8 mouse cellular contexts compared by ENCODE assay signal in the genomic region with DNA sequence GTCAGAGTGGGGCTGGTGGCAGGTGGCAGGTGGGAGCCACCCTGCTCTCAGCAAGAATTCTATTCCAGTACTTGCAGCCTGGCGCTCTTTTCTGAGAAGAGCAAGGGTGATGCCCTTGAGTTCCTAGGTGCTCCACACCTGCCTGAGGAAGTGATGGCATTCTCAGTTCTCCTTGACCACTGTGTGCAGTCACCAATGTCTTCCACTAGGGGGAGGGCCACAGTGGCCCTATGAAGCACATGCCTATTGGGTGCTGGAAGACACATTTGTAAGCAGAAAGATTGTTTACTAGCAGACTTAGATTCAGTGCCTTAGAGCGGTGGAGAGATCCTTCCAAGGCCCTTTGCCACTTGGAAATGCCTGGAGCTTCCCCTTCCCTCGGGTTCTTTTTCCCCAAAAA. TPM values are rescaled to one million over a fixed set of nuclear protein-coding genes. Genes with fewer than 3 reads are reported as not detected.
DNase-seq lines count a peak whose midpoint lies in the region; ATAC-seq and TF ChIP-seq lines count a peak whose summit lies in the region.

No protein-coding gene starts in this region.

- no peaks in the 10 kb centered on the region for H3K9me3 ChIP-seq in kidney, embryonic 15.5 days (replicated peaks)

- no peak overlapping the region for H3K27ac ChIP-seq in kidney, embryonic 15.5 days
- H3K27ac ChIP-seq in embryonic fibroblast, embryonic 13.5 days (ENCODE audit: insufficient read depth, low read length), result no peak overlapping the region

- peak; percentile 68; the same call in 1 of the 2 replicates for TF ChIP-seq CTCF in embryonic fibroblast, embryonic 13.5 days (IDR thresholded peaks at IDR 0.05; ENCODE audit: borderline replicate concordance, insufficient read depth, low read length)

- WGBS in kidney, embryonic 15.5 days, result 94% methylated on average over 3 of the region's 3 CpGs

- no peak for ATAC-seq in kidney, embryonic 15.5 days (replicated peaks; ENCODE audit: low FRiP score)

- no peaks in the 10 kb centered on the region for H3K4me1 ChIP-seq in kidney, embryonic 15.5 days
- H3K4me1 ChIP-seq in embryonic fibroblast, embryonic 13.5 days (ENCODE audit: control insufficient read depth, insufficient read depth, low read length), result no peaks in the 10 kb centered on the region

- no peaks in the 10 kb centered on the region for H3K27me3 ChIP-seq in kidney, embryonic 15.5 days

- peak; percentile 24 to 25 for DNase-seq in kidney, postnatal 4 days
- peak; percentile 58 for DNase-seq in NIH3T3 (ENCODE audit: low read depth)
- peak; percentile 20 for DNase-seq in retina, embryonic 14.5 days (ENCODE audit: low spot score)
- no peak for DNase-seq in cerebellum, adult 9-11 months
- no peak for DNase-seq in urinary bladder, postnatal 25 days (ENCODE audit: low spot score)
- DNase-seq in frontal cortex, postnatal 14 days (ENCODE audit: low spot score in 2 of 2), result no peak

- no peak overlapping the region for H3K4me3 ChIP-seq in kidney, embryonic 15.5 days (replicated peaks)
- H3K4me3 ChIP-seq in embryonic fibroblast, embryonic 13.5 days (ENCODE audit: insufficient read depth, low read length), result no peak overlapping the region

- H3K4me2 ChIP-seq in kidney, embryonic 15.5 days, result no peak overlapping the region

- no peak overlapping the region for H3K9ac ChIP-seq in kidney, embryonic 15.5 days

- no peak for TF ChIP-seq POLR2A in embryonic fibroblast, embryonic 13.5 days (IDR thresholded peaks at IDR 0.05; ENCODE audit: low read depth, low read length)

- peaks cover 98% of the 10 kb centered on the region for H3K36me3 ChIP-seq in kidney, embryonic 15.5 days

RNA-seq across cellular contexts. Expression of gene Atg16l1, which starts 10.6 kb away (rescaled TPM):
- 28.8 and 31.4 TPM in 2 replicates for polyA plus RNA-seq in kidney, embryonic 15.5 days (2015; fragmentation: Nextera tagmentation; extraction: Ambion mirVana)
- 25.4 and 32.1 TPM in 2 replicates for polyA plus RNA-seq in embryonic fibroblast, embryonic 13.5 days (2011; ENCODE audit: insufficient read length, low read depth, missing spikeins)

RNA-seq across cellular contexts. Expression of gene Sag, which starts 37.2 kb away (rescaled TPM):
- 3.0 and 3.1 TPM in 2 replicates for polyA plus RNA-seq in kidney, embryonic 15.5 days (2015; fragmentation: Nextera tagmentation; extraction: Ambion mirVana)
- 0.47 and 0.81 TPM in 2 replicates for polyA plus RNA-seq in embryonic fibroblast, embryonic 13.5 days (2011; ENCODE audit: insufficient read length, low read depth, missing spikeins)

Comparison
In these comparisons a context has a peak if more than half of its experiments do, and no peak if none do; other contexts are left out.
1. DNase-seq: peak in kidney, postnatal 4 days (2 of 2), NIH3T3 (single experiment) and retina, embryonic 14.5 days (single experiment); none in cerebellum, adult 9-11 months (single experiment), urinary bladder, postnatal 25 days (single experiment) and frontal cortex, postnatal 14 days (0 of 2).